Mouse (Mus musculus) G1E (cell line): ENCODE measurements around the gene Gpr108.

ENCODE experiments used
- CTCF ChIP-seq: IDR thresholded peaks from 2 replicates; pipeline ENCODE4 v1.5.1; 2012; ENCODE audit warnings: low read depth, low read length, inconsistent platforms, mixed read lengths
- GATA1 ChIP-seq: IDR thresholded peaks from 2 replicates; pipeline ENCODE4 v1.6.1; 2012; ENCODE audit warnings: borderline replicate concordance, low read length, inconsistent platforms, mixed read lengths
- POLR2AphosphoS5 ChIP-seq: IDR thresholded peaks from 2 replicates; pipeline ENCODE4 v1.6.1; 2012; ENCODE audit warnings: low read depth, low read length, inconsistent platforms; ENCODE audit not compliant: insufficient replicate concordance

GRCm38 (mm10) chr17:57219884-57220207, 28.4 kb downstream of the Gpr108 start:
- TF ChIP-seq CTCF = no peak
- no peak for TF ChIP-seq GATA1
- TF ChIP-seq POLR2AphosphoS5 = no peak
